Mouse (Mus musculus) erythroid progenitor cell, adult 5-6 weeks (primary cell): ENCODE results near the gene Pdcd10. TPM values are rescaled to one million over a fixed set of nuclear protein-coding genes. Genes with fewer than 3 reads are reported as not detected.

ENCODE experiments used
- ATAC-seq: replicated peaks from 2 replicates; pipeline ENCODE4 v1.8.0; 2016; ENCODE audit warnings: moderate number of reproducible peaks, mild to moderate bottlenecking, moderate TSS enrichment, inconsistent platforms; ENCODE audit not compliant: poor library complexity, low FRiP score, severe bottlenecking
- total RNA-seq, 2 experiments: library from RNA; stranded (forward) in 1 of 2; stranded (reverse) in 1 of 2; fragments of 150-400 nt in 1 of 2; fragments of 186-747, 209-891 nt in 1 of 2; gene quantifications; 2 replicates each; pipeline versions ENCODE4 v1.2.3 to v1.2.4; 2015 to 2017; ENCODE audit warnings: low replicate concordance in 2 of 2

Gene Pdcd10
- total RNA-seq, 2 experiments from 2014 or later = 38.6 to 60.8 TPM

DNA sequence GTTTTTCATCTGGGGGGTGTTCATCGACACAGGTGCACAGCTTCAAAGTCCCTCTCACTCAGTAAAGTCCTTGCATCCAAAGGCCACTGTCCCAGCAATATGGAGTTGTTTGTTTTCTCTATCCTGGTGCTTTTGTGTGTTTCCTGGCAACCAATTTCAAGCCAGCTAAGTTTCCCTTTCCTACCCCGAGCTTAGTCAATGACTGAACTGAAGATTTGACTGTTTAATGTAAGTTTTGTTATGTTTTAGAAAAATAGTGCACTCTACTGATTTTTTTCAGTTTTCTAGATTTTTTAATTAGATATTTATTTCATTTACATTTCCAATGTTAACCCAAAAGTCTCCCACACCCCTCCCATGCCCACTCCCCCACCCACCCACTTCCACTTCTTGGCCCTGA lies 74.6 kb downstream of the Pdcd10 start, which contains the start of gene Wdr49:
Gene Wdr49, minus strand, starts transcription at position 101 of the 400 bp plus-strand sequence.
- no peak for ATAC-seq

GRCm38 (mm10) chr3:75475106-75475505 lies 81.5 kb downstream of the Pdcd10 start:
- ATAC-seq = no peak

DNA sequence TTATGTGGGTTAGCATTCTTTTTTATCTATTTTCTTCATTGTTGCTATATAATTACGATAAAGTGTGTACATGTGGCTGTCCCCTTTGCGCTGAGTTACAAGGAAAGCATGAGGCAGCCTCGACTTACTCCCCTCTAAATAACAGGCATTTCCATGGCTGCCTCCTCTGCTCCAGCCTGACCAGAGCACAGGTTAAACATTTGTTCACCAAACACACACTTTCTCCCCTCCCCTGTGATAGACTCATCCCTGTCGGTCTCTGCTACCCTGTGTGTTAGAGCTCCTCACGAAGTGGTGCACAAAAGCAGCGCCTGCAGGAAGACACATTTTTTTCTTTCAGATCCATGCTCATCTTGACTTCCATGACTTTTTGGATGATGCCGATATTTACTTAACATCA lies 82.0 kb downstream of the Pdcd10 start:
- no peak for ATAC-seq

DNA sequence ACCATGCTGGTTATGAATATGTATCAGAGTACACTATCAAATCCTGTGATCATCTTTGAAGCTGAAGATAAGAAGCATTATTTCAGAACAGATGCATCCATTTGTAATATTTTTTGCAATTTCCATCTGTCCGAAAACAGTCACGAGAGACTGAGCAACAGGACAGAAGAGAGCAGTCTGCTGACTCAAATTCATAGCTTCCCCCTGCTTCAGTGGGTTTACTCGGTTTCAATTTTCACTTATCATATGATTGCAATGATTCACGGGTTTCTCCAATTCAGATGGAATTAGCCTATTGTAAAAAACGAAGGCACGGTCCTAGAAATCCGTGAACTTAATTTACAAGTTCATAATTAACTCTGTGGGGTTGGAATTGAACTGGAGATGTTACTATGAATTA lies 88.5 kb downstream of the Pdcd10 start:
- ATAC-seq = no peak

Other genes starting within 250 kb of the Pdcd10 start
- not detected in 2 replicates for gene Wdr49, start 74.7 kb downstream of the Pdcd10 start, total RNA-seq (2015; ENCODE audit: low replicate concordance)
- gene Wdr49, start 74.7 kb downstream of the Pdcd10 start, total RNA-seq (2017; ENCODE audit: low replicate concordance) = 0.77 TPM in 1 of 2 replicates, not detected in the other
- 2.1 TPM in 1 of 2 replicates, not detected in the other for gene Serpini1, start 691 bp upstream of the Pdcd10 start, total RNA-seq (2015; ENCODE audit: low replicate concordance)
- gene Serpini1, start 691 bp upstream of the Pdcd10 start, total RNA-seq (2017; ENCODE audit: low replicate concordance) = 1.4 and 1.8 TPM in 2 replicates
- not detected in 2 replicates for gene Gm29133, start 191.3 kb upstream of the Pdcd10 start, total RNA-seq (2015; ENCODE audit: low replicate concordance)
- gene Gm29133, start 191.3 kb upstream of the Pdcd10 start, total RNA-seq (2017; ENCODE audit: low replicate concordance) = not detected in 2 replicates